Mouse (Mus musculus): ENCODE data around the gene Fam189a1. TPM values are rescaled to one million over a fixed set of nuclear protein-coding genes. Genes with fewer than 3 reads are reported as not detected.
A peak's percentile ranks its signal among the peaks of the same experiment; 100 is the strongest.

Gene Fam189a1
- polyA plus RNA-seq, 1 experiment from 2014 or later = 8.7 TPM

DNA sequence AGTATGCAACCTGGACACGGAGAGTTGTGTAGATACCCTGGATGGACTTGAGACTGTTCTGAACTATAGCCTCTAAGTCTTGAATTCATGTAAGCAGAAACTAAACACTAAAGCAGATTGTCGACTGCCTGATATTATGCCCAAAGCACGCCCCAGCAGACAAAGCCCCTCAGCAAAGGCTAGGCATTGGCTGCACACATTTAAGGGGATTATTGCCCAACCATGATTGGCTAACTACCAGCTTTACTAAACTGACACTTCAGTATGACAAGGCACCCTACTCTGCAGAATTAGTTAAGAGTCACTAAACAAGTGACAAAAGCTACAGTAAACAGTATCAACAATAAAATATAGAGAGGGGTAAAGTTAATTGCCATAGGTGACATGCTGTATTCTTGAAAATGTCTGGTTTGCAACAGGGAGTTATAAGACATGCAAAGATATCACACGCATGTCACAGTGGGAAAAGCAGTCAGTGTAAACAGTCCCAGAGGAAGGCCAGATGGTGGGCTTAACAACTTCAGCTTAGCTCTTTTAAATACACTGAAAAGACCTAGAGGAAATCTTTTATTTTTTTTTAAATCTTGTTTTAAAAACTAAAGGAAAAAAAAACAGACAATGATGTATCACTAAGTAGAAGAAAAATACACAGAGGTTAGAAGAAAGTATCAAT is 182.6 kb downstream of the Fam189a1 start:
- no peaks in the 10 kb centered on the region for H3K9me3 ChIP-seq

DNA sequence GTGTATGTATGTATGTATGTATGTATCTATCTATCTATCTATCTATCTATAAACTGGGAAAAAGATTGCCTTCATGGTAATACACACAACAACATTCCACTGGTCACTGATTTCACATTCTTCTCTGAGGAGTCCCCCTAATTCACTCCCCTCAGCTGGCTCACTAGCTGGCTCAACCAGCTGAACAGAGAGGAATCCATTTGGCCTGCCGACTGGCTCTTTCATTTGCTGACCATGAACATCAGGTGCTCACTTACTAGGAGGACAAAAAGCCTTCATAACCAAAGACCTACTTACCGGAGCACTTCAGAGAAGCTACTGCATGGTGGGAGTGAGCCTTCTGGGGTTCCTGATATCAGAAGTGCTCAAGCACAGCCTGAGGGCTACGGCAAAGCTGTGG is 194.2 kb downstream of the Fam189a1 start:
- H3K4me1 ChIP-seq (replicated peaks) = 0 out of 2 replicates have a peak, but pooled peaks cover 4% of the 10 kb centered on the region
- H3K27me3 ChIP-seq = no peaks in the 10 kb centered on the region
- H3K27ac ChIP-seq = no peak overlapping the region
- ATAC-seq (ENCODE audit: low FRiP score) = no peak
- no peaks in the 10 kb centered on the region for H3K36me3 ChIP-seq
- no peak overlapping the region for H3K4me3 ChIP-seq
- 97% methylated on average over 3 of the region's 3 CpGs for WGBS
- no peak overlapping the region for H3K4me2 ChIP-seq
- no peak overlapping the region for H3K9ac ChIP-seq
- no peaks in the 10 kb centered on the region for H3K9me3 ChIP-seq

More for the DNA sequence above, 182.6 kb downstream of the Fam189a1 start:
- Histone ChIP-seq H3K27me3 (no peaks in the 10 kb centered on the region), H3K4me1 (replicated peaks) (no peaks in the 10 kb centered on the region), H3K4me2 (no peak overlapping the region), H3K9ac (no peak overlapping the region), H3K27ac (no peak overlapping the region), H3K36me3 (no peaks in the 10 kb centered on the region), H3K4me3 (no peak overlapping the region)
- ATAC-seq (ENCODE audit: low FRiP score) = no peak
- 79% methylated on average over 4 of the region's 4 CpGs for WGBS

DNA sequence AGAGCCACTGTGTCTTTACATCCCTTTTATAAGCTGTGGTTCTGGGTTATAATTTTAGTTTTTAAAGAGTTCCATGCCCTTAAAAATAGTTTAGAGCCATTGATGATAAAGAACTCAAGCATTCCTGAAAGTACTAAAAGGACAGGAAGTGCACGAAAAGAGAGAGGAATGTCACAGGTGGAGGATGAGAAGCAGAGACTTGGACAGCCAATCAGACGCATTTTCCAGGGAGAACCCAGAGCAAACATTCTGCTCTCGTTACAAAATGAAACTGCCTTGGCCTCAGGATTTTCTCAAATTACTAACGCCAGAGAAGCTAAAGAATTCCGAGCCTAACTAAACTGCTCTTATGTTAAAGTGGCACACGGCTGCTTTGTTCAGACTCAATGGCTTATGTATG is 197.3 kb downstream of the Fam189a1 start:
- Histone ChIP-seq H3K4me2 (no peak overlapping the region), H3K36me3 (no peaks in the 10 kb centered on the region), H3K4me3 (no peak overlapping the region), H3K27ac (no peak overlapping the region), H3K9ac (no peak overlapping the region), H3K9me3 (no peaks in the 10 kb centered on the region), H3K27me3 (no peaks in the 10 kb centered on the region), H3K4me1 (replicated peaks) (0 out of 2 replicates have a peak, but pooled peaks cover 4% of the 10 kb centered on the region)
- no peak for ATAC-seq (ENCODE audit: low FRiP score)
- WGBS = 72% methylated on average over 6 of the region's 6 CpGs

DNA sequence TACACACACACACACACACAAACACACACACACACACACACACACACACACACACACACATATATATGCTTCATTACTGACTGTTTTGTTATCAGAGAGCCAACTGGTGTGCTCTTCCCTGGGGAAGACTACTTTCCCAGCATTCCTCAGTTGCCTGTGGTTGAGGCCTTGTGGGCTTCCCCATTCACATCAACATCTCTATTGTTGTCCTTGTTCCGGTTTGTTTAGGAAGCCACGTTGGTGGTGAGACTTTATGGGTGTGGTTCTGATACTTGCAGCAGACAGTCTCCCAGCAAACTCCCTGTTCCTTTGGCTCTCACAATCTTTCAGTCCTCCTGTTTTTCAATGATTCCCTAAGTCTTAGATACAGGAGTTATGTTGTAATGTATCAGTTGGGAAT is 204.2 kb downstream of the Fam189a1 start:
- ATAC-seq (ENCODE audit: low FRiP score) = no peak
- no peaks in the 10 kb centered on the region for H3K9me3 ChIP-seq
- no peaks in the 10 kb centered on the region for H3K27me3 ChIP-seq
- no peak overlapping the region for H3K4me3 ChIP-seq
- H3K4me1 ChIP-seq (replicated peaks) = 0 out of 2 replicates have a peak, but pooled peaks cover 3% of the 10 kb centered on the region
- no peak overlapping the region for H3K4me2 ChIP-seq
- WGBS = 31% methylated on average over 2 of the region's 2 CpGs
- H3K9ac ChIP-seq = no peak overlapping the region
- no peak overlapping the region for H3K27ac ChIP-seq
- H3K36me3 ChIP-seq = no peaks in the 10 kb centered on the region

DNA sequence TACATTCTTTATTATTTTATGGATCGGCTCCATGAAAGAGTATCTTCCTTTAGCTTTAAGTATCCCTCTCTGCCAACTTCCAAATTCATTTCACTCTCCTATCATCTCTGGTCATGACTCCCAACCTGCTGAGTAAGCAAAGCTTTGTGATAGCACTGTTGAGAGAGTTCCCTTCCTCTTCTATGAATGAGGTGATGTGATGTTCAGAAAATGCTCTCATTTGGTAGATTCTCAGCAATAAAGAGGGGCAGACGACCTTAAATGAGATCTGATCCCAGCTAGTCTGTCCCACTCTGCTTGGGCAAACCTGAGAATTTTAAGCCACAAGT is 205.6 kb downstream of the Fam189a1 start:
- Histone ChIP-seq H3K4me2 (no peak overlapping the region), H3K9me3 (no peaks in the 10 kb centered on the region), H3K36me3 (no peaks in the 10 kb centered on the region), H3K27ac (no peak overlapping the region), H3K4me1 (replicated peaks) (0 out of 2 replicates have a peak, but pooled peaks cover 4% of the 10 kb centered on the region), H3K4me3 (no peak overlapping the region), H3K9ac (no peak overlapping the region), H3K27me3 (no peaks in the 10 kb centered on the region)
- no peak for ATAC-seq (ENCODE audit: low FRiP score)
- 76% methylated on average over 2 of the region's 2 CpGs for WGBS

DNA sequence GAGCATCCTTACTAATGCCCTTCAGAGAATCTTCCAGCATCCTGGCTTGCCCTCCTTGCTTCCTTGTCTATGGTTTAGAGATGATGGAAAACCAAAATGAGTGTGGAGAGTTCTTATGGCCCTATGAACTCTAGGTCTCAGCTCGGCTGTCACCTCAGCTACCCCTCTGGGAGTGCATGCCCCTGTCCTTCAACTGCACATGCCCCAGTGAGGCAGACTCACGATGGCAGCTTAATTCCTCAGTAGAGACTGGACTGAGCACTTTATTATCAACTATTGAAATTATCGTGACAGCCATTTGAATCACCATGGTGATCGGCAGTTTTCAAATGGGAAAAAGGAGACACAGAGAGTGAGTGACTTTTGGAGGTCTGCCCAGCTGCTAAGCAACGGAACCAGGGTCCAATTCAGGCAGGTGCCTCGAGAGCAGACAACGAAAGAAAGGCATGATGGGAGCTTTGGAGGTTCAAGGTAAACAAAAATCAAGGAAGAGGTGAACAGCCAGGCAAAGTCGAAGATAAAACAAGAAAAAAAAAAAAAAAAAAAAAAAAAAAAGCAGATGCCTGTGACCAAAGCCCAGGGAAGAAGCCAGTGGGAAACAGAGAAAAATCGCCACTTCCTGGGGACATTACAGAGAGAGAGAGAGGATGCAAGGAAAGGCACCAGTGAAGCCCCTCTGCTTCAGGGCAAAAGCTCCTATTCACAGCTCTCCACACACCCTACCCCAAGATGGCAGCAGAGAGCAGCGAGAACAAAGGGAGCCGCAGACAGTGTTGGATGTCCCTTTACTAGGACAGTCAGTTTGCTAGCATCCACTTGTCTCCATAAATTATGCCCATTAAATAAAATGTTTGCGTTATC is 206.2 kb downstream of the Fam189a1 start:
- no peaks in the 10 kb centered on the region for H3K36me3 ChIP-seq
- no peak overlapping the region for H3K4me2 ChIP-seq
- peaks cover 7% of the 10 kb centered on the region; the same call in 1 of the 2 replicates for H3K4me1 ChIP-seq (replicated peaks)
- no peaks in the 10 kb centered on the region for H3K9me3 ChIP-seq
- 31% methylated on average over 12 of the region's 12 CpGs for WGBS
- no peaks in the 10 kb centered on the region for H3K27me3 ChIP-seq
- H3K27ac ChIP-seq = peak overlapping the region; percentile 4; the same call in 1 of the 2 replicates
- H3K4me3 ChIP-seq = no peak overlapping the region
- peak; percentile 44; the same call in 1 of the 2 replicates for ATAC-seq (ENCODE audit: low FRiP score)
- H3K9ac ChIP-seq = no peak overlapping the region

DNA sequence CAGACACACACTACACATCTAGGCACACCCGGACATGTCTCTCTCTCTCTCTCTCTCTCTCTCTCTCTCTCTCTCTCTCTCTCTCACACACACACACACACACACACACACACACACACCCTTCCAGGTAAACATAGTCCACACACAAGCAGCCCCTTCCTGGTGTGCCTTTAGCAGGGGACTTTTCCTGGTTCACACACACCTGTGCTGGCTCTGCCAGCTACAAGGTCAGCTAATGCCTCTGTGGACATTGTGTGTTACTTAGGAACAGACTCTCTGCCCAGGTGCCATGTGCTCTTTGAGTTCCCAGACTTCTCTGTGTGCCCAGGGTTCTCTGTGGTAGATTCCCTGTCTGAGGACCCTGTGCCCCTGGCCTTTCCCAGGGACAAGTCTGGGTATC is 206.9 kb downstream of the Fam189a1 start:
- H3K9me3 ChIP-seq = no peaks in the 10 kb centered on the region
- WGBS = 78% methylated on average over 1 of the region's 1 CpGs
- no peak overlapping the region for H3K9ac ChIP-seq
- H3K4me1 ChIP-seq (replicated peaks) = peaks cover 14% of the 10 kb centered on the region; the same call in 1 of the 2 replicates
- ATAC-seq (ENCODE audit: low FRiP score) = no peak
- H3K4me3 ChIP-seq = no peak overlapping the region
- no peak overlapping the region for H3K4me2 ChIP-seq
- peak overlapping the region; percentile 4; the same call in 1 of the 2 replicates for H3K27ac ChIP-seq
- H3K27me3 ChIP-seq = no peaks in the 10 kb centered on the region
- no peaks in the 10 kb centered on the region for H3K36me3 ChIP-seq

DNA sequence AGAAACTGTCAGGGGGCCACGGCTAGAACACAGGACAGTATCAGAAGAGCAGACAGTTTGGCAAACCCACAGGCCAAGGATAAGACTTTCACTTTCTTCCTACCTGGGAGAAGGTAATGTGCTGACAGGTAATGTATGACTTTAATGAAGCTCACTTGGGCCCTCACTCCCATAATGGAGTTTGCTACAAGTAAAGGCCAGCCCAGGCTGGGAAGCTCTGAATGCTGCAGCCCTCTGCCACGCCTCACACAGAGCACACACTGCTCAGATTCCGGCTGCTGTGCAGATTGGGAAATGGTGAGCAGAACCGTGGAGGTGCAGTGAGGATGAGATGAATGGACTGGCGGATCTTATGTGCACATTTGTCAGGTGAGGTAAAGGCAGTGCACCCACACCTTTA is 211.7 kb downstream of the Fam189a1 start:
- Histone ChIP-seq H3K27ac (0 out of 2 replicates have a peak overlapping the region, but pooled peaks have one; percentile 36), H3K9ac (no peak overlapping the region), H3K4me1 (replicated peaks) (peaks cover 15% of the 10 kb centered on the region; the same call in 1 of the 2 replicates), H3K4me2 (no peak overlapping the region), H3K36me3 (no peaks in the 10 kb centered on the region), H3K27me3 (no peaks in the 10 kb centered on the region), H3K9me3 (no peaks in the 10 kb centered on the region), H3K4me3 (no peak overlapping the region)
- WGBS = 80% methylated on average over 5 of the region's 5 CpGs
- ATAC-seq (ENCODE audit: low FRiP score) = no peak

DNA sequence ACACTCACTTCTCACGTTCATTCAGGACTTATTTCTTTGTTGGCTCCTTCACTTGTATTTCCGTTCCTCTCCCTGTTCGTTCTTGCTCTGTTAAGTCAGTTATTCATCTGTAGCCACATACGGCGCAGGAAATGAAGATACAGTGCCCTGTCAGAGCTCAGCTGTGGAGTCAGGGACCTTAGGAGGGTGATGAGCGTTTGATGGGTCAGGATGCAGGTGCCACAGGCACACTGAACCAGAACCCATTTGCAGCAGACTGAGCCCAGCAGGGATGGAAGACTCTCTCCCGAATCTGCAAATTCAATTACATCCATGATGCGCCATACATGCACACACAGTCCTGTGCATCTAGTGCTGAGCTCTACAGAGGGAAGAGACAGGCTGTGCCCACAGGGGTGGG is 212.2 kb downstream of the Fam189a1 start:
- no peaks in the 10 kb centered on the region for H3K9me3 ChIP-seq

DNA sequence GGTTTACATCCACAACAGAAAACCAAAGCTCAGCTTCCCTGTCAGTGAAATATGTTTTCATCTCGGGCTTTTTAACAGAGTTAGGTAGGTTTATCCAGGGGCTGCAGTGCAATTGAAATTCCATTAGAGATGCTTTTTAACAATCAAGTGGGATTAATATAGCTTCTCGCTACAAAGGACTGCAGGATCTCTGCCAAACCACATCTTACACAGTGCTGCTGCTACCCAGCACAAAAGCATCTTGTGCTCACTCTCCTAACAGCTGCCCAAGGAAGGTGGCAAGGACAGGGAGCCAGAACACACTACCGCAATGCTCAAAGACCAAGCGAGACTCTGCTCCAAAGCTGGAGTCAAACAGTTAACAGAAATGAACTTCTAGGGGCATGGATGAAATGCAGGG is 219.4 kb downstream of the Fam189a1 start:
- ATAC-seq (ENCODE audit: low FRiP score) = no peak
- Histone ChIP-seq H3K27ac (no peak overlapping the region), H3K36me3 (no peaks in the 10 kb centered on the region), H3K4me1 (replicated peaks) (no peaks in the 10 kb centered on the region), H3K9ac (no peak overlapping the region), H3K9me3 (no peaks in the 10 kb centered on the region), H3K4me3 (no peak overlapping the region), H3K4me2 (no peak overlapping the region), H3K27me3 (no peaks in the 10 kb centered on the region)
- WGBS = 78% methylated on average over 4 of the region's 4 CpGs

More for the DNA sequence above, 212.2 kb downstream of the Fam189a1 start:
- WGBS = 70% methylated on average over 8 of the region's 8 CpGs
- Histone ChIP-seq H3K27ac (0 out of 2 replicates have a peak overlapping the region, but pooled peaks have one; percentile 36), H3K4me1 (replicated peaks) (peaks cover 15% of the 10 kb centered on the region; the same call in 1 of the 2 replicates), H3K36me3 (no peaks in the 10 kb centered on the region), H3K4me2 (no peak overlapping the region), H3K27me3 (no peaks in the 10 kb centered on the region), H3K9ac (no peak overlapping the region), H3K4me3 (no peak overlapping the region)
- ATAC-seq (ENCODE audit: low FRiP score) = no peak; the same call in 1 of the 2 replicates

DNA sequence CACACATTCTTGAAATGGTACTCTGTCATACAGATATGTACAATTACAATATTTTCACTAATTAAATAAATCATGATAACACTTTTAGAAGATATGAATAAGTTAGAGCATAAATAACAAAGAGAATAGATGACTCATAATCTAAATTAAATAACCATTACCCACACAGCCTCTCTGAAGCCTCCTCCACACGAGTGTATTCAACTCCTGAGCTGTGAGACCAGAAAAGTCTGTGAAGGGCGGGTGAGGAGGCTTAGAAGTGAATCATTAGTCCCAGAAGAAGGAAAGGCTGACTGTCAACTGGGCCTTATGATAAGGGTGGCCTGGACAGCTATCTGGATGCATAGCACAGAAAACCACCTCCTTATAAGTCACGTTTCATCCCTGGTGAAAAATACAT is 222.3 kb downstream of the Fam189a1 start:
- Histone ChIP-seq H3K36me3 (no peaks in the 10 kb centered on the region), H3K27me3 (no peaks in the 10 kb centered on the region), H3K4me1 (replicated peaks) (peaks cover 9% of the 10 kb centered on the region), H3K9ac (no peak overlapping the region), H3K9me3 (no peaks in the 10 kb centered on the region), H3K4me2 (no peak overlapping the region), H3K27ac (no peak overlapping the region), H3K4me3 (no peak overlapping the region)
- 74% methylated on average over 3 of the region's 3 CpGs for WGBS
- no peak for ATAC-seq (ENCODE audit: low FRiP score)

DNA sequence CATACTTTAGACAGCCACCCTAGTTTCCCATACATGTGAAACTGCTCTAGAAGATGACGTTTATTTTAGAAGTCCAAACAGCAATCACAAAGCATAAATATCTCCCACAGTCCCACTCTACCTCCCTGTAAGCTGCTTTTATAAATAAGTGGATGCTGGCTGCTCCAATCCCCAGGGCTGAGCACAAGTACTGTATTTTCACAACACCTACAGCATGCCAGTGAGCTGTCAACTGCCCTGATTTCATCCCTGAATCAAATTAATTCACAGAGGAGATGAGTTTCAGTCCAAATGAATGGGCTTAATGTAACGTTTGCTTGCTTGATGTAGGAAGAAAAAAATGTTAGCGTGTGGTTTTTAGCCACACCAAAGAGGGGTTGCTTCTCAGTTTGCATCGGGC is 225.4 kb downstream of the Fam189a1 start:
- peaks cover 9% of the 10 kb centered on the region for H3K4me1 ChIP-seq (replicated peaks)
- H3K9ac ChIP-seq = no peak overlapping the region
- H3K27me3 ChIP-seq = no peaks in the 10 kb centered on the region
- H3K9me3 ChIP-seq = no peaks in the 10 kb centered on the region
- H3K36me3 ChIP-seq = no peaks in the 10 kb centered on the region
- WGBS = 75% methylated on average over 4 of the region's 4 CpGs
- H3K4me2 ChIP-seq = no peak overlapping the region
- H3K4me3 ChIP-seq = no peak overlapping the region
- H3K27ac ChIP-seq = peak overlapping the region; percentile 55; the same call in 1 of the 2 replicates
- ATAC-seq (ENCODE audit: low FRiP score) = no peak

Data from hindbrain, embryonic 13.5 days (tissue).